Mouse (Mus musculus): Measurements from ENCODE around the gene 1700109H08Rik.
A peak's percentile ranks its signal among the peaks of the same experiment; 100 is the strongest.
"Not testable (repeated sequence)": the region's sequence is repeated elsewhere in the genome, so short reads cannot be mapped to it uniquely, and the experiment has no call there.

Gene 1700109H08Rik

DNA sequence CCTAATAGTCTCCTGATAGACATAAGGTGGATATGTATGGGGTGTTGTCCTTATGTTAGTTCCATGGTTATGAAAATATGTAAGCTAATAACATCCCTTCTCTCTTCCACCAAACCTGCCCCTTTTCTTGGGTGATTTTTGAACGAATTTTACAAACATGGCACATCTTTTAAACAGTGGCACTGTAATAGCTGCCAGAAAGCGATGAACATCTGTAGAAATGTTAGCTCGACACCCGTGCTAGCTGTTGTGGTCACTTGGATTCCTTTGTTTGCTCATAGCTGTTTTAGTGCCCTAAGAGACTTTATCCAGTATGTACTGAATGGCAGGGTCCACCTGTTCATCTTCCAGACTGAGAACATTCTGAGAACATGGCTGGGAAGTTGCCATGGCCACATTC, at the start of gene 1700109H08Rik:
1700109H08Rik (plus strand) TSS at position 301 of the 400 bp plus-strand sequence.
- DNase-seq (ENCODE audit: low spot score in 2 of 2): no peak

DNA sequence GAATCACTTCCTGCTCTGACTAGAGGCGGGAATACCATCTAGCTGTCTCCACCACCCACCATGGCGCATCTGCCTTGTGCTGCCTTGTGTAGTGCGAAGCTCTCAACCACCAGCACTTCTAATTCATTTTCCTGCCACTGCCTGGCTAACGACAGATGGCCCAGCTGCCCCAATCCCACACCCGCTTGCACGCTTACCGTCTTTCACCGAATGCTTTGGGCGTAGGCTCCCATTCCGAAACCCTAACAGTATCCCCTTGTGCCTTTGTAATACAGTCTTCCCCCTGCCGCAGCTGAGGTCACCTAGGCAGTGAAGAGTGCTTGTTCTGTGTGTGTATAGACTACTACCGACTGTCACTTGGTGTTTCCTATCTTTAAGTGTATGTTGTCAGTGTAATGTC, 49.6 kb upstream of the 1700109H08Rik start:
- no peak for DNase-seq (ENCODE audit: low spot score in 2 of 2)

DNA sequence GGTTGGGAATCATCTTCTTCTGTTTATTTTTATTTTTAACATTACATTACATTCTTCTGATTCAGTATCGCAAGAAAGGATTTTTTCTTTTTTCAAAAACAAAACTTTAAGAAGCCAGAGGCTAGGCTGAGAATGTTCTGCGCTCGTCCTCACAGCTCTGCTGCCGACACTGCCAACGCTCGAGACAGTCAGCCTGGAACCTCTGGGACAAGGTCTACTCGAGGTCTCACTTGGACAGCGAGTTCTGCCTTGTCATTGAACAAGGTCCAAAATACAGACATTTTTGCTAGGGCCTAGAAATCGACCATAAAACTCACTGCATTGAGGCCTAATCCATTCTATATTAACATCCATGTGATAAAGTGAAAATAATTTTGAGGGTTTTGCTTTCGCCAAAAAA, 48.5 kb upstream of the 1700109H08Rik start:
- DNase-seq (ENCODE audit: low spot score in 2 of 2): no peak

DNA sequence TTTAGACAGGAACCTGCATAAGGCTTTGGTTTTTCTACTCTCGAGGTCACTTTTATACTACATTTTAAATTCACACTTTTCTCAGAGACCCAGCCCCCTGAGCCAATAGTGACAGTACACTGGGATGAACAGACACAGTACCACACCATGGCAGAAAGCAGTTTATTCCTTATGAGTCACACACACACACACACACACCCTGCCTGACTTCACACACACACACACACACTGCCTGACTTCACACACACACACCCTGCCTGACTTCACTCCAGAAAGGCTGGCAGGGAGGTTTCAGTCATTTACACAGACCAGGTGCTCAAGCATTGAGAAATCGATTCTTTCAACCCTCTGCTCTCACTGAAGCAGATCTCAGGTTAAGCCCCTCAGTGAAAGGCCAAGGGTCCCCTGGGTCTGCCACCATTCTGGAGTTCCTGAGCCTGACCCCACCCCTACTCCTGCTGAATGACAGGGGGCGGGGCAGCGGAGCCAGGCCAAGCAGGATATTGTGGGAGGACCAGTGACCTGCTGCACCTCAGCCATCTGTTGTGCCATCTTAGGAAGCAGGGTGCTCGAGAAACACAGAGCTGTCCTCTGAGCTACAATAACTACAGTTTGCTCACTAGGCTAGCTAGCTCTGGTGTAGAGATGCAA, 44.2 kb upstream of the 1700109H08Rik start:
- DNase-seq (ENCODE audit: low spot score in 2 of 2): no peak

DNA sequence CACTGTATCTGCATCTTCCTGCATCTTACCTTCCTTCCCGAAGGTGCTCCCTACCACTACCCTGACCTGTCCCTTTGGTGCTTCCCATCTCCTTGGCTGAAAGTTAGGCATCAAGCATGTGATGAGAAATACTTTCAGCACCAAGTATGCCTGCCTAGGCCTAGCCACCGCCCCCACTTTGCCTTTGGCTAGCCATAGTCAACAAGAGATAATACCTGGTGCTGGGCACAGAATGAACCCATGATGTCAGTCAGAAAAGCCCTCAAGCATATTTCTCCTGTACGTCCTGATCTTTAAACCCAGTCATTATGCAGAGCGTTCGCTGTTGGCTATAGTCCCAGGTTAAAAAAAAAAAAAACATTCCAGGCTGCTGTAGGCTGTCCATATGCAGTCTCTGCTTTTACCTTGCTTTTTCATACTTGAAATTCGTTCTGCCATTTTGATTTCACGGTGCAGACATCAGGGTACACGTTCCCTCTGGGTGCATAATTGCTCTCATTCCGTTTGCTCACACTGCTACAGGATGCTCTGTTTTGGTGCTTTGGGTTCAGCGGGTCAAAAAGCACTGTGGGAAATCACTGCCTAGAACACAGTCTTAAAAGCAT, 41.7 kb upstream of the 1700109H08Rik start:
- no peak for DNase-seq (ENCODE audit: low spot score in 2 of 2)

DNA sequence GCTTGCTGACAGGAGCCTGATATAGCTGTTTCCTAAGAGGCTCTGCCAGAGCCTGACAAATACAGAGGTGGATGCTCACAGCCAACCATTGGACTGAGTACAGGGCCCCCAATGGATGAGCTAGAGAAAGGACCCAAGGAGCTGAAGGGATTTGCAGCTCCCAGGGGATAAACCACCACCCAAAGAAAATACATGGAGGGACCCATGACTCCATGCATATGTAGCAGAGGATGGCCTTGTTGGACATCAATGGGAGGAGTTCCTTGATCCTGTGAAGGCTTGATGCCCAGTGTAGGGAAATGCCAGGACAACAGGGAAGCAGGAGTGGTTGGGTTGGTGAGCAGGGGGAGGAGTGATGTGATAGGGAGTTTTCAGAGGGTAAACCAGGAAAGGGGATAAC, 39.3 kb upstream of the 1700109H08Rik start:
- DNase-seq (ENCODE audit: low spot score in 2 of 2): not testable (repeated sequence)

DNA sequence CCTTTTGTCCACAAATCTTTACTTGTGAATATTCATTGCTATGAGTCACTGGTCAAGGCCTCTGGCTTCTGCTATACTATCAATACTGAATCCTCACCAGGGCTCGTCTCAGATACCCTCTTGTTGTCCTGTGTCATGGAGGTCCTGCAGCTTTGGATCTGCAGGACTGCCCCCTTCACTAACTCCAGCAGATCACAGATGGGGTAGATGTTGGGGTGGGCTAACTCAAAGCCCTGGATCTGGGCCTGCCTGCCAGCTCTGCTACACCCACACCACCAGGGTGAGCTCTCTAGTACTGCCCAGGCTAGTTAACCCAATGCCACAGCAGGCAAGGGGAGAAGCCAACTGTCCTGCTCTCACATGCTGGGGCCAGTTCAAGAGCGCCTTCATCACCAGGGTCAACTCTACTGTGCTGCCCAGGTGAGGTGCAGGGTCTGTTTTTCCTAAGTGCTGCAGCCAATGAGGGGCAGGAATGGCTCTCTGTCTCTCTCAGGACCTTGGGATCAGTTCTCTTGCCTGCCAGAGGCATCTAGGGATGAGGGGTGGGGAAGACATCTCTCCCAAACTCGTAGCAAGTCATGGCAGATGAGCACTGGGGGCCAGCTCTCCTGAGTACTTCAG, 34.7 kb upstream of the 1700109H08Rik start:
- DNase-seq (ENCODE audit: low spot score in 2 of 2): no peak

DNA sequence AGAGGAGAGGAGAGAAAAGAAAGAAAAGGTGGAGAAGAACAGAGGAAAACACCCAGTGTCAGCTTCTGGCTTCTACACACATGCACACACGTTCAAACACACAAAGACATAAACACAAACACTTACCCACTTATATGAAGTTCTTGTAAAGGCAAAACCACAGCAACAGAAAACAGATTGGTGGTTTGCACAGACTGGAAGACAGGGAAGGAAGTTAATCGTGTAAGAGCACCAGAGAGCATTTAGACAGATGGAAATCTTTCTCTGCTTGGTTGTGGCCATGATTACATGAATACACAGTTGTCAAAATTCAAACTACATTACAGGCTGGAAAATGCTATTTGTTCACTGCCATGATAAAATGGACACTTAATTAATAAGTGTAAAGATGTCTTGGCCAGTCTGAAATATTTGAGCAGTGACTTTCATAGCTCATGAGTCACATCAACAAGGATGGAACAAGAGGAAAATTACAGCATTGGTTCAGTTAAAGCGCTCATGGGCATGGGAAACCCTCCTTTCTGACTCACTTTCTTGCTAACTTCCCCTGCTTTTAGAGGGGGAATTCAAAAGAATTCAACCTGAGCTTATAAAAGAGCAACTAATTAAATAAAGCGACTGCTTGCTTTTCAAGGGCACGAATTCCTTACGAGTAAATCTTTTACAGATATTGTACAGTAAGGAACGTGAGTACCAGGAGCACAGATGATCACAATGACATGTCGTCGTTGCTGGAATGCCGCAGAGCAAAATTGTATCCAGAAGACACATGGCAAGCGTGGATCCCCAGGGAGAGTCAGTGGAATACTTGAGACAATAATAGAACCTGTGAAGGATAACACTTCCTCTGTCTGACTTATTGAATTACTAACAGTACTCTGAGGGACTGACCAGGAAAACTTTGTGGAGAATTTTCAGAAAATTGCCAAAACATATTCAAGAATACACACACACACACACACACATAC, 32.6 kb upstream of the 1700109H08Rik start:
- DNase-seq (ENCODE audit: low spot score in 2 of 2): no peak

DNA sequence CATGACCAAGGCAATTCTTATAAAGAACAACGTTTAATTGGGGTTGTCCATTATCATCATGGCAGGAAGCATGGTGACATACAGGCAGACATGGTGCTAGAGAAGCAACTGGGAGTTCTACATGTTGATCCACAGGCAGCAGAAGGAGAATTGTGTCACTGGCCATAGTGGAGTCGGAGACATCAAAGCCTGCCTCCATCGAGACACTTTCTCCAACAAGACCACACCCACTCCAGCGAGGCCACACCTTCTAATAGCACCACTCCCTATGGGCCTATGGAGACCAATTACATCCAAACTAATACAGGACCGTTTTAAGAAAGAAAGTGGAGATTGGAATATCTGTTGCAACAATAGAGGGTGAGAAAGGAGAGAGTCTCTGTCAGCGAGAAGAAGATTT, 29.5 kb upstream of the 1700109H08Rik start:
- no peak for DNase-seq (ENCODE audit: low spot score in 2 of 2)

DNA sequence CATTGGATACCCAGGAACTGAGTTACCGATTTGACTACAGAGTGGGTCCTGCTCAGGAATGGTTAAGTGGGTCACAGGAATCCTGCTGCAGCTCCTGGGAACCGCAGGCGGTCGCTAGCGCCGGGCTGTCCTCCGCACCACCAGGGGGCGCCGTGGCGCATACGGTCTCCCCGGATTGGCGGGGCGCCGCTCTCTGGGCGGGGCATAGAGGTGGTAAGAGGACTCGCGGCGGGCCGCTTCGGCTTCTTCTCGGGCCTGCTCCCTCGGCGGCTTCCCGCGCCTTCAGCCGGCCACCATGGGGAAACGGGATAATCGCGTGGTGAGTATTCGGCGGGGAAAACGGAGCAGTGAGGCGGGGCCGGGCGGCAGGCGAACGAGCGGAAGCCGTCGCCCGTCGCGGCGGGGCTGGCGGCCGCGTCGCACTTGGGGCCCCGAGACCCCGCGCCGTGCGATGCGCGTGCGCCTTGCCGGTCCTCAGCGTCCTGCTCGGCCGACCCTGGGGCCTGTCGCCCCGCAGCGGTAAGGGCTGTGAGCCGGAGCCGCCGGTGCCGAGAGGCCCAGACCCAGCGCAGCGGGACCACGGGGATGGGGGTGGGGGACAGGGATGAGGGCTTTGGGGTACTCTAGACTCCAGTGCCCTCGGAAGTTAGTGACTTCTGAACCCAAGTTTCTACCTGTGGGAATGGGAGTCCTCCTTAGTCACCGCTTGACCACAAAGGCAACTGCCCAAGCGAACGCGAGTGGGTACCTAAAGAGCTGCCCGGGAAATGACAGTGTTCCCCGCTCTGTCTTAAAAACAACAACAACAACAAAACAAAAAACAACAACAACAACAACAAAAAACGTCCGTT, 27.5 kb upstream of the 1700109H08Rik start, which contains the start of gene Fam133b:
Fam133b (plus strand) TSS at position 205 of the 851 bp plus-strand sequence.
- DNase-seq (ENCODE audit: low spot score in 2 of 2): peak; percentile 89 to 99

DNA sequence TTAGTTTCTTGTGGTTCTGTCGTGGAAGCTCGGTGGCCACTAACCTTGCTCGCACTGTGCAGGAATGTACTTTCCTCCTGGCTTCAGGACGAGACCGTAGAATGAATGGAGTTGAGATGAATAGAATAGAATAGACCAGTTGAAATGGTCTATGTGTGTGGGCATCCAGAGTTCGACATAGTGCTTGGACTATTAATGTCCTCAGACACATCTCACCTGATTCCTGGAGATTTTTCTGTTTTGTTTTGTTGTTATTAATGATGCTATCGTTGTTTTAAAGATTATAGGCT, 26.9 kb upstream of the 1700109H08Rik start:
- DNase-seq (ENCODE audit: low spot score in 2 of 2): no peak

DNA sequence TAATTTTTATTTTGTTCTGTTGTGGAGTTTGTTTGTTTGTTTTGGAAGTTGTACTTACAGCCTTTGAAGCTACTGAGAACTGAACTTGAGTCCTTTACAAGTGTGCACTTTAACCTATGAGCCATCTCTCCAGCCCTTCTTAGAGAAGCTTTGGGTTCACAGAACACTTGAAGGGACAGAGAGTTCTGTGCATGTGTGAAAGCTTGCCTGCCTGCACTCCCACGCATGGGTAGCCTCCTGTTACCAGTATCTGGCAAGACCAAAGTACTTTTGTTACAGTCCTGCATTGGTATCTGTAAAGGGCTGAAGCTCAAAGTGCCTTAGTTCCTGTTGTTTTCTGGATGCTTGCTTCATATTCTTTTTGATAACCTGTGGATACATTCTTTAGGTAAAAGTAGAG, 25.1 kb upstream of the 1700109H08Rik start:
- no peak for DNase-seq (ENCODE audit: low spot score in 2 of 2)

DNA sequence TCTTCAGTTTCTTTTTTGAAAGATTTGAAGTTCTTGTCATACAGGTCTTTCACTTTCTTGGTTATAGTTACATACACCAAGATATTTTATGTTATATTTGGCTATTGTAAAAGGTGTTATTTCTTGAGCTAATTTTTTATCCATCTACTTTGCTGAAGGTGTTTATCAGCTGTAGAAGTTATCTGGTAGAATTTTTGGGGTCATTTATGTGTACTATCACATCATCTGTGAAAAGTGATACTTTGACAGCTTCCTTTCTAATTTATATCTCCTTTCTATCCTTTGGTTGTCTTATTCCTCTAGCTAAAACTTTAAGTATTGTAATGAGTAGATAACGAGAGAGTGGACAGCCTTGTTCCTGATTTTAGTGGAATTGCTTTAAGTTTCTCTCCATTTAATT, 19.9 kb upstream of the 1700109H08Rik start:
- DNase-seq (ENCODE audit: low spot score in 2 of 2): no peak

DNA sequence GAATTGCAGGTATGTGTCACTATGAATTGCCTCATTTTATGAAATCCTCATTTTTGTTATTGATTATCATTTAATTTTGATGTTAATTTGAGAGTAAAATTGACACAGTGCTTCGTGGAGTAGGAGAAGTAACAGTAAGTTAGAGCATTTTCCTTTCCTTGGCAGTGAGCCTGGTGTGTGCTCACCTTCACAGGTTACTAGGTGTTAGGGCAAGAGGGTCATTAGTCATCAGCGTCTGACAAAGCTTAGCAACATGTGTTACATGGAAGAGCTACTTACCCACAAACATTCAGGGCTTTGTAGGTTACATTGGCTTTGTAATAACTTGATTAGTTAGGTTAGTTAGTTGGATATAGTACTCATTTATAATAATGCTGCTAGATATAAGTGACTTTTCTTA, 17.2 kb upstream of the 1700109H08Rik start:
- no peak for DNase-seq (ENCODE audit: low spot score in 2 of 2)

DNA sequence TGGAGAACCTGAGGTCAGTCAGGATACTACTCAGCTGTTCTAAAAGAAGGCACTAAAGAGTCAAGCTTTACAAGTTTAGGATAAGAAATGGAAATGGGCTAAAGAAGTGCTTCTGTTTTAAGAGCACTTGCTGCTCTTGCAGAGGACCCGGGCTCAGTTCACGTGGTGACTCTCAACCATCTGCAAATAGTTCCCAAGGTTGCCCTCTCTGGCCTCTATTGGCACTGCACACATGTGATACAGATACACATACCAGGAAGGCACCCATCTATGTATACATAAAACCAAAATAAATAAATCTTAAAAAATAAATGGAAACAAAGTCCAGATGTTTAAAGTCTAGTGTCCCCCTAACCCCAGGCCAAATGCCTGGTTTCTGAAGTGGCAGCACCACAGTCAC, 3.5 kb downstream of the 1700109H08Rik start:
- DNase-seq (ENCODE audit: low spot score in 2 of 2): no peak

DNA sequence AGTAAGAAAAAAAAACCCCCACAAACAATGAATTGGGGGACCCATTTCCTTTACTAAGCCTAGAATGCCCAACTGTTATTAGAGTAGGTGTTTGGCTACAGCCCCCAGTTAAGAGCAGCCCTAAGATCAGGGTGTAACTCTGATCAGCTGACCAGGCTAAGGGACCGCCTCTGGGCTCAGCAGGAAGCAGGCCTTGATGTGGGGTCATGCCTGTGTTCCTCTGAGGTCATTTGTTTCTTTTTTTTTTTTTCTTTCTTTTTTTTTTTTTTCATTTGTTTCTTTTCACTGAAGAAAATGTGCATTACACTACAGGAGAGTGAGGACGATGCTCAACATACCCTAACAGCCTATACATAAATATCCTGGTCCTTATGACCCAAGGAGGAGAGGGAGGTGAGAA, 6.6 kb downstream of the 1700109H08Rik start:
- no peak for DNase-seq (ENCODE audit: low spot score in 2 of 2)

DNA sequence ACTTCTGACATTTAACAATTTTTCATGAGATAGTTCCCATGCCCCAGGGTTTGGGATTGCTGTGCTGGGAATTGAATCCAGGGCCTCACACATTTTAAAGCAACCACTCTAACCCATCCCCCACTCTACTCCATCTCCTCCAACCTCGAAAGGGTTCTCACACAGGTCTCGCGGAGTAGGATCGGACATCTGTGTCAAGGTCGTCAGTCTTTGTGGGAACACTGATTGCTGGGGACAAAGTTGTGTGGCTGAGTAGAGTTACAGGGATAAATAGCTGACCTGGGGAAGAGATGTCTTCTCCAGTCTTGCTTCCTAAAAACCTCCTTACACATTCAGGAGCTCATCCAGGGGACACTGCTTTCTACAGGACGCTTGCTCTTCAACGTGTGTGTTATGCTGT, 7.7 kb downstream of the 1700109H08Rik start:
- DNase-seq (ENCODE audit: low spot score in 2 of 2): no peak

DNA sequence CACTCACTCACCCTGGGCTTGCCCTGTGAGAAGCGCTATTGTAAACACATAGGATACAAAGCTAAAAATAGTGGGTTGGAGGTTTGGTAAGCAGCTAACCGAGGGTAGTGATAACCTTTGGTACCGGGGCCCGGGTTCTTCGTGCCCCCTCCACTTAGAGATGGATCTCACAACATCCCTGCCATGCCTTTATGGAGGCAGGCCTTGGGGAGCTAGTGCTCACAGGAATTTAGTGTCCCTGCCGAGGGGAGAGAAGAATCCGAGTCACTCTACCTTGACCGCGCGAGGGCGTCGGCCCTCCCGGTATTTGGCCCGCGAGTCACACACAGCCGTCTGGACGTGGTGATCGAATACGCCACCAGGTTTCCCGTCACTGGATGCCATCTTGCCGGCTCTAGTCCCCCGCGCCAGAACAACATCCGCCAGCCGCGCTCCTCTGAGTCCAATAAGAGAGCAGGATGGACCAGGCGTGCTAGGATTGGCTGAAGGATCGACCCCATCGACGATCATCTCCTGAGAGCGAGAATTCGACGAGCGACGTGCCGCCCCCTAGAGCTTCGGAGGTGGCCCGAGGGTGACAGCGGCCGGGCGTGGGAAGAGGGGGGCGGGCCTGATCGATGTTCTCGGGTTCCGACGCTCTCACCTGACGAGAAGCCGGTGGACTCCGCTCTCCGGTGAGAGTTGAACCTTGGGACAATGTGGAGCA, 24.5 kb downstream of the 1700109H08Rik start, which contains the start of gene Pex1:
Pex1 (plus strand) TSS at position 374 of the 706 bp plus-strand sequence.
- DNase-seq (ENCODE audit: low spot score in 2 of 2): peak; percentile 93

DNA sequence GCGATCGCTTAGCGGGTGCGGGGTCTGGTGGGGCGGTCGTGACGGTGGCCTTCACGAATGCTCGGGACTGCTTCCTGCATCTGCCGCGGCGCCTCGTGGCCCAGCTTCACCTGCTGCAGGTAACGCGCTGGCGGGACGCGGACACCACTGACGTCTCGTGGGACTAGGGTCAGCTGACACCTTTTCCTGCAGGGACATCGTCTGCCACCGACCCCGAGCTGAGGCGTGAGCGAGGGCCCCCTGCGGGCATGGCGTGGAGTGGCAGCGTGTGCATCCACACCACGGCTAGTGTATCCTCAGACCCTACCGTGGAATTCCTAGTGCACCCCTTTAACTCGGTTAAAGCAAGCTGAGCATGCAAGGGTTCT, 25.0 kb downstream of the 1700109H08Rik start, which contains the start of gene Rbm48:
Rbm48 (minus strand) TSS at position 187 of the 368 bp plus-strand sequence.
- DNase-seq (ENCODE audit: low spot score in 2 of 2): peak in 1 of 2 experiments; percentile 75

DNA sequence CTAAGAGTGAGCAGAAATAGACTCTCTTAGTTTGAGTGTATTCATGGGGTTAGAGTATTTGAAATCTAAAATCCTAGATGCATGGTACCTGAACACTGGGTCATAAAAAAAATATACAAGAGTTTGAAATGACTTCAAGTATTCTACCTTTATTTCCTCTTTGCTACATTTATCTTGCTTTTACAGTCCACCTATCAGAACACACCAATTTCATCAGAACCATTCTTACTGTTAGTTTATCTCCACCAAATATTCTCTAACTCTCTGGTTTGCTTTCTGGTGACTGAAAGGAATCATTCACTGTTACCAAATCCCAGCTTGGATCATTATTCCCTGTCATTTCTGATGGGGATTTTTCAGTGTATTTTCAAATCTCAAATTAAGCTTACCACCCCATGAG, 25.8 kb downstream of the 1700109H08Rik start:
- DNase-seq (ENCODE audit: low spot score in 2 of 2): no peak

All from urinary bladder, adult 18-20 months (tissue).